Mouse (Mus musculus) layer of hippocampus, adult 9-11 months (tissue): ENCODE results near the gene Hivep3.
A peak's percentile ranks its signal among the peaks of the same experiment; 100 is the strongest.

Source experiments
- DNase-seq: peaks from one replicate; pipeline ENCODE4 v3.0.0; 2022

Gene Hivep3

GRCm38 (mm10) chr4:120163242-120163641 lies 429.7 kb downstream of the Hivep3 start:
- DNase-seq: peak; percentile 63

- no peak for DNase-seq
Measured at GRCm38 (mm10) chr4:120164316-120164715, 430.7 kb downstream of the Hivep3 start.

DNA sequence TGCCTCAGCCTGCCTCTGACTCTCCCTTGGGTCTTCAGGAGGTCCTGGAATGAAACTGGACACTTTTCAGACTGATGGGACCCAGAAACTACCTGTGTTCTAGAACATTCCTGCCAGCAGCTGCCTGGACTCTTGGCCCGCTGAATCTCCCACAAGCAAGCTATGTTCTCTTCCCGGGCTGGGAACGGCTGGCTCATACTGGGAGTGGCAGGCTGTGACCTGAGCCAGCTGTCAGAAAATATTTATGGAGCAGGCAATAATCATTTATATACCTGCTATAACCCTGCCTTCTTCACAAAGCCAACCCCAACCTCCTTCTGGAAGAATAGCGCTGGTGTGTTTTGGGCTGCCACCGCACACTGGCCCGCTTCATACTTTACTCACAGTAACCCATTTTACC lies 434.2 kb downstream of the Hivep3 start:
- DNase-seq: no peak

- DNase-seq: no peak
Measured at GRCm38 (mm10) chr4:120168346-120168745, 434.8 kb downstream of the Hivep3 start.

DNA sequence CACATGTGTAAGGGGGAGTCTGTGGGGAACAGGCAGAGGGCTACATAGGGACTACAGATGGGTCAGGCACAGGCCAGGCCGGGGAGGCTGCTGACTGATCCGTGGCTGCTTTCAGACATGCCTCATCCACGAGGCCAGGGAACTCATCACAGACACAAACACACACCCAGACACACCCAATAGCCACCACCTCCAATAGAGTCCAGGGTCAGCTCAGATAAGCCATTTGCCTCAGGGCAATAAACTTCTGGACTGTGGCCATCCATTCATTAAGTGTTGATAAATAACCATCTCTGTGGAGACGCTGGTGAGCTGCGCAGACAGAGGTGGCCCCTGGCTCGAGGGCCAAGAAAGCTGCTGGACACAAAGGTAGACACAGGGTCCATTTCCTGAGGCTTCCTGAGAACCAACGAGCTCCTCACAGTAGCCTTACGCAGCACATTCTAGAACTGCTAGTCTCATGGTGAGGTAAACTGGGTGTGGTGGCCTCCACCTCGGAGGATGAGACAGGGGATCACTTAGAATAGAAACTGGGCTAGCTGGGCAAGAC lies 436.9 kb downstream of the Hivep3 start:
- DNase-seq: no peak

GRCm38 (mm10) chr4:120172050-120172684 lies 438.6 kb downstream of the Hivep3 start:
- peak; percentile 49 for DNase-seq

DNA sequence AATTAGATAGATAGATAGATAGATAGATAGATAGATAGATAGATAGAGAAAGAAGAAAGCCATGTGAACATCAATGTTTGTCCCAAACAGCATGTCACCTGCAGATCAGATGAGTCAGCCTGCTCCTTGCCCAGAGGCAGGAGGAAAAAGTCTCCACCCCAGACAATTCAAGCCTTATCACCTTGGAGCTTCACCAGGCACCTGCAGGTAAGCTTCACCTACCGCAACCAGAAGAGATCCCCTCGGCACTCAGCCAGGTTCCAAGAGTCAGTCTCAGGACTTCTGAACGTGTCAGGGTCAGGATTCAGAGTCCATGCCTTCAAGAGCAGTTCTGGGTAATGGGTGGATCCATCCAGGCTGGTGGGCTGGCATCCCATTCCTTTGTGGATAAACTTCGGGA lies 445.5 kb downstream of the Hivep3 start:
- no peak for DNase-seq

GRCm38 (mm10) chr4:120180535-120180934 lies 447.0 kb downstream of the Hivep3 start:
- no peak for DNase-seq

- DNase-seq: no peak
Measured at GRCm38 (mm10) chr4:120184374-120184991, 450.9 kb downstream of the Hivep3 start.

DNA sequence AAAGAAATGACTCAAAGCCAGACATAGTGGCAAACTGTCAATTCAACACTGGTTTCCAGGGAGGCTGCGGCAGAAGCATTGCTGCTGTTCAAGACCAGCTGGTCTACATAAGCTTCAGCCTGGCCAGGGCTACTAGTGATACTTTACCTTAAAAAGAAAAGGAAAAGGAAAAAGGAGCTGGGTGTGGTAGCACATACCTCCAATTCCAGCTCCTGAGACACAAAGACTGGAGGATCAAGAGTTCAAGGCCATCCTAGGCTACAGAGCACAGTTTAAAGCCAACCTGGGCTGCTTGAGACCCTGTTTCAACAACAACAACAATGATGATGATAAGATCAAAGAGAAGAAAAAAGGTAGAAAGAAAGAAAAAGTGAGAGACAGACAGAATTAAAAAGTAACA lies 452.9 kb downstream of the Hivep3 start:
- DNase-seq: no peak

DNA sequence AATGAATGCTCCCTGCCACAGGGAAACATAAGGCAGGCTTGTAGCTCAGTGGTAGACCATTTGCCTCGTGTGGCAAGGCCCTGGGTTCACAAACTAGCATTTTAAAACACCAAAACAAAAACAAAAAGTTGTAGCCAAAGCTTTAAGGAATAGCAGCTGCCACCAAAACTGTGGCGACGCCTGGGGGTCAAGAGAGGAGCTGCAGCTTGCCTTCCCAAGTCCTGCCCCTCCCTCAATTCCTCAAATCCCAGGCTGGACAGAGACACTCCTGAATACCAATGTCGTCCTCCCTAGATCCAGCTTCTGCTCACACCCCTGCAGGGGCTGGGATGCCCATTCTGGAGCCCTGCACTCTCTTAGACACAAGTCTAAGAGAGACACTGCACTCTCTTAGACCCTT lies 453.4 kb downstream of the Hivep3 start:
- DNase-seq: no peak
